Mouse (Mus musculus) gastrocnemius, postnatal 4 days (tissue): Measurements from ENCODE around the gene Gm21861. TPM values are rescaled to one million over a fixed set of nuclear protein-coding genes. Genes with fewer than 3 reads are reported as not detected.
"Not testable (repeated sequence)": the region's sequence is repeated elsewhere in the genome, so short reads cannot be mapped to it uniquely, and the experiment has no call there.

ENCODE experiments used
- DNase-seq, 2 experiments: peaks; one replicate each; pipeline ENCODE4 v3.0.0; 2021 to 2022; ENCODE audit warnings: low spot score in 2 of 2, mixed read lengths in 2 of 2
- long read RNA-seq, 2 experiments: library from polyadenylated mRNA; stranded (forward); transcript quantifications; one replicate each; pipeline ENCODE4 v2.0.0; 2021
- total RNA-seq, 2 experiments: library from RNA; stranded (reverse); gene quantifications; 2 replicates each; pipeline ENCODE4 v1.2.3; 2021

Gm21861 gene
- total RNA-seq = not detected
- long read RNA-seq, experiment 1 = 0 reads
- long read RNA-seq, experiment 2 = 0 reads

DNA sequence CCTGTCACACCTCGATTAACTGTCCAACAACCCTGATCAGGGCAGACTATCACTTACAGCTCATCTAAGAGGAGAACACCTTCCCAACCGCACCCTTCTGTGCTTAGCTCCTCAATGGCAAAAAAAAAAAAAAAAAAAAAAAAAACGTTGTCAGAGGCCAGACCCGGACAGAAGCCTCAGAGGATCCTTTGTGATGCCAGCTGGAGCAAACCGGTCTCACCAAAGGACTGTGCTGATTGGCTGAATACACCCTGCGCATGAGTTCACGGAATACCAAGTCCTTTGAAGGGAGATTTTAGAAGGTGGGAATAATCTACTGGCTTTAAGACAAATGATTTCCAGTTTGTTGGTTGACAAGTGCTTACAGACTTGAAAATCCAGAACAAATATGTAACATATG is at the start of gene Gm21861:
TSS of gene Gm21861 (minus strand) at position 101 of the 400 bp plus-strand sequence.
- not testable (repeated sequence) for DNase-seq
